Mouse (Mus musculus): ENCODE results near the gene Etnk2.
"Not testable (repeated sequence)": the region's sequence is repeated elsewhere in the genome, so short reads cannot be mapped to it uniquely, and the experiment has no call there.

Gene Etnk2

GRCm38 (mm10) chr1:133363276-133364021 is at the start of gene Etnk2:
TSS of gene Etnk2 (plus strand) at chr1:133363572.
- peak; percentile 86 to 92 for DNase-seq

GRCm38 (mm10) chr1:133314364-133314763 is 49.0 kb upstream of the Etnk2 start:
- peak; percentile 61 to 88 for DNase-seq

GRCm38 (mm10) chr1:133315775-133316174 is 47.6 kb upstream of the Etnk2 start:
- DNase-seq: no peak

- no peak for DNase-seq
Observed at GRCm38 (mm10) chr1:133316577-133316976, 46.8 kb upstream of the Etnk2 start.

- no peak for DNase-seq
Observed at GRCm38 (mm10) chr1:133317149-133317548, 46.2 kb upstream of the Etnk2 start.

GRCm38 (mm10) chr1:133321267-133321925 is 42.0 kb upstream of the Etnk2 start, which contains the start of gene Kiss1:
TSS of gene Kiss1 (plus strand) at chr1:133321875.
- no peak for DNase-seq

- DNase-seq: no peak
Observed at GRCm38 (mm10) chr1:133323333-133323732, 40.0 kb upstream of the Etnk2 start.

GRCm38 (mm10) chr1:133325951-133326350 is 37.4 kb upstream of the Etnk2 start:
- DNase-seq: no peak

GRCm38 (mm10) chr1:133327094-133327493 is 36.3 kb upstream of the Etnk2 start:
- DNase-seq: no peak

- no peak for DNase-seq
Observed at GRCm38 (mm10) chr1:133328299-133328795, 35.0 kb upstream of the Etnk2 start.

GRCm38 (mm10) chr1:133328896-133329637 is 34.3 kb upstream of the Etnk2 start:
- DNase-seq: peak in 1 of 2 experiments; percentile 37

- no peak for DNase-seq
Observed at GRCm38 (mm10) chr1:133329638-133329964, 33.8 kb upstream of the Etnk2 start.

GRCm38 (mm10) chr1:133331142-133331541 is 32.2 kb upstream of the Etnk2 start:
- no peak for DNase-seq

- no peak for DNase-seq
Observed at GRCm38 (mm10) chr1:133332656-133333430, 30.5 kb upstream of the Etnk2 start.

- no peak for DNase-seq
Observed at GRCm38 (mm10) chr1:133333937-133334336, 29.4 kb upstream of the Etnk2 start.

- DNase-seq: not testable (repeated sequence)
Observed at GRCm38 (mm10) chr1:133340403-133340802, 23.0 kb upstream of the Etnk2 start.

GRCm38 (mm10) chr1:133344357-133344756 is 19.0 kb upstream of the Etnk2 start:
- DNase-seq: no peak

- no peak for DNase-seq
Observed at GRCm38 (mm10) chr1:133346531-133346930, 16.8 kb upstream of the Etnk2 start.

GRCm38 (mm10) chr1:133347226-133347625 is 16.1 kb upstream of the Etnk2 start:
- no peak for DNase-seq

- peak; percentile 67 to 79 for DNase-seq
Observed at GRCm38 (mm10) chr1:133347693-133348520, 15.5 kb upstream of the Etnk2 start.

- DNase-seq: no peak
Observed at GRCm38 (mm10) chr1:133350210-133350609, 13.2 kb upstream of the Etnk2 start, which contains the start of gene Ren1. TSS of gene Ren1 (plus strand) at chr1:133350510.

- DNase-seq: no peak
Observed at GRCm38 (mm10) chr1:133351762-133352161, 11.6 kb upstream of the Etnk2 start.
